In genomic region chr17:72901705-72902104, GRCm38 (mm10) we compare ENCODE assay signal across 11 mouse cellular contexts.
"Had no signal": no experiment of that assay in that cellular context is flagged by ENCODE, and none has a peak within 500 bp of the region (broad histone marks: within the 10 kb centered on the region; RNA-seq: fewer than 3 reads in every experiment).

No protein-coding gene starts in this region.

- H3K9ac ChIP-seq: kidney, embryonic 15.5 days; limb, embryonic 13.5 days; liver, embryonic 15.5 days; lung, embryonic 15.5 days; midbrain, embryonic 12.5 days had no signal

- H3K36me3 ChIP-seq: kidney, embryonic 15.5 days; limb, embryonic 13.5 days; liver, embryonic 15.5 days; lung, embryonic 15.5 days; midbrain, embryonic 12.5 days had no signal

- ATAC-seq: midbrain, embryonic 16.5 days had no signal

- H3K4me1 ChIP-seq: liver, embryonic 15.5 days; lung, embryonic 15.5 days; midbrain, embryonic 12.5 days had no signal

- H3K4me2 ChIP-seq: kidney, embryonic 15.5 days; limb, embryonic 13.5 days; liver, embryonic 15.5 days; lung, embryonic 15.5 days; midbrain, embryonic 12.5 days had no signal

- H3K27me3 ChIP-seq: kidney, embryonic 15.5 days; liver, embryonic 15.5 days; lung, embryonic 15.5 days; midbrain, embryonic 12.5 days had no signal

- H3K4me3 ChIP-seq: kidney, embryonic 15.5 days; limb, embryonic 13.5 days; liver, embryonic 15.5 days; lung, embryonic 15.5 days; midbrain, embryonic 12.5 days had no signal

- H3K9me3 ChIP-seq: kidney, embryonic 15.5 days; limb, embryonic 13.5 days; liver, embryonic 15.5 days; lung, embryonic 15.5 days; midbrain, embryonic 12.5 days had no signal

- DNase-seq: kidney, adult 18-20 months; kidney, postnatal 25 days; layer of hippocampus, postnatal 36 days; thymus, postnatal 4 days had no signal

- H3K27ac ChIP-seq: kidney, embryonic 15.5 days; limb, embryonic 13.5 days; liver, embryonic 15.5 days; lung, embryonic 15.5 days; midbrain, embryonic 12.5 days; stomach, postnatal 0 days had no signal
